Comparison of ENCODE assay signal across 8 mouse cellular contexts in the genomic region with DNA sequence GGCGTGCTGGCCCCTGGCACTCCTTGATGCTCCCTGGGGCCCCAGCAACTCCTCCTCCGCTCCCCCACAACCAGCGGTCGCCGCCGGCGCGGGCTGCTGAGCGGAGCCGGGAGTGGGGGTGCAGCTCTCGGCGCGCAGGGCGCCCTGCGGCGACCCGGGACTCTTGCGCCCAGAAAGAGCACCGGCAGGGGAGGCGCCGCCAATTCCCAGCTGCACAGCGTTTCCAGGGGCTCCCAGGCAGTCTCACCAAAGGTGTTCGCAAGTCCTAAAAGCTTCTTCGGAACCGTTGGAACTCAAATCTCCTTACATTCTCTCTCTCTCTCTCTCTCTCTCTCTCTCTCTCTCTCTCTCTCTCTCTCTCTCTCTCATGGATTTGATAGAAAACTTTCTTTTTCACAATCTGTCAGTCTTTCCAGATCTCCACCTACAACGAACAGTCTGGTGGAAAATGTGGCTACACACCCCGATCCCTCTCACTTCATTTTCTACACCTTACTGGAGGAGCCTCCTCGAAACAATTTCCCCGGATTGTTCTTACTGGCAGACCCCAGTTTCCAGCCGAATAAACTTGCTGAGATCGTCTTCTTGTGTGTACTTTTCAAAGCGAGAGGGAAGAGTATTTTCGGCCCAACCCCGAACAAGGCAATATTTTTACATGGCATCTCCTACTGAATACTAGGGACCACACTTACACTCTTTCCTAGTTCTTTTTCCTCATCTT. TPM values are rescaled to one million over a fixed set of nuclear protein-coding genes. Genes with fewer than 3 reads are reported as not detected.
DNase-seq lines count a peak whose midpoint lies in the region; ATAC-seq and TF ChIP-seq lines count a peak whose summit lies in the region.
"Had no signal": no experiment of that assay in that cellular context is flagged by ENCODE, and none has a peak within 500 bp of the region (broad histone marks: within the 10 kb centered on the region; RNA-seq: fewer than 3 reads in every experiment).

No protein-coding gene starts in this region.

- H3K9ac ChIP-seq in heart, postnatal 0 days (replicated peaks; ENCODE audit: low read depth, low read length), result peak overlapping the region; percentile 42; the same call in 1 of the 2 replicates
- no peak overlapping the region for H3K9ac ChIP-seq in liver, embryonic 14.5 days (replicated peaks)
- H3K9ac ChIP-seq in stomach, embryonic 15.5 days, result no peak overlapping the region

- H3K4me1 ChIP-seq in megakaryocyte, embryonic 14.5 days, result peaks cover 70% of the 10 kb centered on the region
- peaks cover 59% of the 10 kb centered on the region for H3K4me1 ChIP-seq in embryonic facial prominence, embryonic 10.5 days
- 0 out of 2 replicates have a peak, but pooled peaks cover 11% of the 10 kb centered on the region for H3K4me1 ChIP-seq in heart, postnatal 0 days (ENCODE audit: control insufficient read depth, insufficient read depth)
- no peaks in the 10 kb centered on the region for H3K4me1 ChIP-seq in liver, embryonic 14.5 days (replicated peaks; ENCODE audit: control insufficient read depth in 2 of 2, insufficient read depth in 2 of 2, low read length in 1 of 2)
- H3K4me1 ChIP-seq in stomach, embryonic 15.5 days, result peaks cover 32% of the 10 kb centered on the region

- H3K4me3 ChIP-seq in megakaryocyte, embryonic 14.5 days (replicated peaks), result peak overlapping the region; percentile 90
- H3K4me3 ChIP-seq in embryonic facial prominence, embryonic 10.5 days, result peak overlapping the region; percentile 73
- H3K4me3 ChIP-seq in heart, postnatal 0 days (ENCODE audit: low read depth, low read length), result peak overlapping the region; percentile 67
- peak overlapping the region; percentile 2 to 52; a peak in 3 of 4 replicates for H3K4me3 ChIP-seq in liver, embryonic 14.5 days (ENCODE audit: insufficient read depth in 1 of 2, low read depth in 2 of 2, low read length in 2 of 2)
- H3K4me3 ChIP-seq in stomach, embryonic 15.5 days (replicated peaks), result peak overlapping the region; percentile 50

- H3K27me3 ChIP-seq in megakaryocyte, embryonic 14.5 days (replicated peaks), result peaks cover 95% of the 10 kb centered on the region
- H3K27me3 ChIP-seq in embryonic facial prominence, embryonic 10.5 days (replicated peaks; ENCODE audit: low read depth, poor library complexity, severe bottlenecking), result peaks cover 100% of the 10 kb centered on the region
- peaks cover 87% of the 10 kb centered on the region for H3K27me3 ChIP-seq in heart, postnatal 0 days (ENCODE audit: control insufficient read depth, insufficient read depth, low read length)
- peaks cover 98% of the 10 kb centered on the region for H3K27me3 ChIP-seq in liver, embryonic 14.5 days (ENCODE audit: control insufficient read depth, insufficient read depth, low read length)
- H3K27me3 ChIP-seq in stomach, embryonic 15.5 days (replicated peaks), result peaks cover 81% of the 10 kb centered on the region

- DNase-seq in embryonic facial prominence, embryonic 10.5 days (ENCODE audit: low spot score), result no peak
- DNase-seq in heart, postnatal 0 days (ENCODE audit: low spot score), result no peak
- no peak for DNase-seq in liver, embryonic 14.5 days (ENCODE audit: low read depth in 3 of 3, low spot score in 3 of 3)
- DNase-seq in natural killer cell, adult 2 months (ENCODE audit: low spot score in 2 of 2), result no peak

- no peak for TF ChIP-seq CTCF in heart, postnatal 0 days (IDR thresholded peaks at IDR 0.05; ENCODE audit: low read depth)
- TF ChIP-seq CTCF in liver, embryonic 14.5 days (IDR thresholded peaks at IDR 0.05; ENCODE audit: low read depth), result no peak

- H3K27ac ChIP-seq in embryonic facial prominence, embryonic 10.5 days (replicated peaks), result peak overlapping the region; percentile 85
- no peak overlapping the region for H3K27ac ChIP-seq in heart, postnatal 0 days (ENCODE audit: low read depth)
- no peak overlapping the region for H3K27ac ChIP-seq in liver, embryonic 14.5 days
- H3K27ac ChIP-seq in stomach, embryonic 15.5 days, result no peak overlapping the region
- H3K27ac ChIP-seq: macrophage had no signal

- no peaks in the 10 kb centered on the region for H3K36me3 ChIP-seq in megakaryocyte, embryonic 14.5 days (replicated peaks; ENCODE audit: low read length)
- H3K36me3 ChIP-seq in embryonic facial prominence, embryonic 10.5 days (replicated peaks), result no peaks in the 10 kb centered on the region
- peaks cover 20% of the 10 kb centered on the region for H3K36me3 ChIP-seq in heart, postnatal 0 days (replicated peaks; ENCODE audit: control insufficient read depth, insufficient read depth, low read length)
- H3K36me3 ChIP-seq in liver, embryonic 14.5 days (replicated peaks; ENCODE audit: control insufficient read depth, insufficient read depth, low read depth), result no peaks in the 10 kb centered on the region
- no peaks in the 10 kb centered on the region for H3K36me3 ChIP-seq in stomach, embryonic 15.5 days

- WGBS in embryonic facial prominence, embryonic 10.5 days, result under 1% methylated on average over 34 of the region's 34 CpGs
- WGBS in heart, postnatal 0 days, result 1% methylated on average over 34 of the region's 34 CpGs
- under 1% methylated on average over 34 of the region's 34 CpGs for WGBS in liver, embryonic 14.5 days (ENCODE audit: insufficient replicate concordance)
- under 1% methylated on average over 34 of the region's 34 CpGs for WGBS in stomach, embryonic 15.5 days

- H3K4me2 ChIP-seq in heart, postnatal 0 days (ENCODE audit: low read depth, low read length), result peak overlapping the region; percentile 98
- peak overlapping the region; percentile 58 for H3K4me2 ChIP-seq in liver, embryonic 14.5 days (ENCODE audit: low read depth)
- peak overlapping the region; percentile 93 for H3K4me2 ChIP-seq in stomach, embryonic 15.5 days

- TF ChIP-seq EP300 in heart, postnatal 0 days (IDR thresholded peaks at IDR 0.05; ENCODE audit: low read depth), result no peak
- no peak for TF ChIP-seq EP300 in liver, embryonic 14.5 days (IDR thresholded peaks at IDR 0.05; ENCODE audit: low read depth)

- no peaks in the 10 kb centered on the region for H3K9me3 ChIP-seq in megakaryocyte, embryonic 14.5 days
- no peaks in the 10 kb centered on the region for H3K9me3 ChIP-seq in embryonic facial prominence, embryonic 10.5 days
- no peaks in the 10 kb centered on the region for H3K9me3 ChIP-seq in heart, postnatal 0 days (replicated peaks; ENCODE audit: control insufficient read depth, low read length)
- H3K9me3 ChIP-seq in liver, embryonic 14.5 days (ENCODE audit: control insufficient read depth, low read length), result no peaks in the 10 kb centered on the region
- no peaks in the 10 kb centered on the region for H3K9me3 ChIP-seq in stomach, embryonic 15.5 days

- no peak for ATAC-seq in megakaryocyte, adult 5-6 weeks (ENCODE audit: poor library complexity, severe bottlenecking)
- ATAC-seq in heart, postnatal 0 days (ENCODE audit: insufficient read depth, low read depth), result no peak
- ATAC-seq in liver, embryonic 14.5 days (ENCODE audit: insufficient read depth), result no peak
- no peak for ATAC-seq in stomach, embryonic 15.5 days (ENCODE audit: insufficient read depth, low FRiP score, low read depth)

RNA-seq across cellular contexts. Expression of gene Otx1, which starts 0.5 kb away (rescaled TPM):
- polyA plus RNA-seq in megakaryocyte, embryonic 14.5 days (2012; ENCODE audit: insufficient read depth, low replicate concordance), result not detected in 2 replicates
- total RNA-seq in megakaryocyte, adult 5-6 weeks (2015), result not detected in 2 replicates
- not detected in 2 replicates for total RNA-seq in megakaryocyte, adult 5-6 weeks (2017)
- polyA plus RNA-seq in embryonic facial prominence, embryonic 10.5 days (2016; fragmentation: Nextera tagmentation; extraction: Ambion mirVana), result 7.3 and 7.6 TPM in 2 replicates
- total RNA-seq in heart, postnatal 0 days (2014; rRNA removed; ENCODE audit: low replicate concordance), result not detected in 2 replicates
- 0.04 and 0.05 TPM in 2 replicates for polyA plus RNA-seq in heart, postnatal 0 days (2015; fragmentation: Nextera tagmentation; extraction: Ambion mirVana)
- polyA plus RNA-seq in liver, embryonic 14.5 days (2012; rRNA removed), result 0.08 TPM in 1 of 2 replicates, not detected in the other
- not detected in 2 replicates for polyA plus RNA-seq in liver, embryonic 14.5 days (2014; fragmentation: Nextera tagmentation; extraction: Ambion mirVana)
- polyA plus RNA-seq in stomach, embryonic 15.5 days (2015; fragmentation: Nextera tagmentation; extraction: Ambion mirVana), result 0.06 and 0.09 TPM in 2 replicates
- polyA plus RNA-seq: macrophage had no signal

Comparison
In these comparisons a context has a peak if more than half of its experiments do, and no peak if none do; other contexts are left out.
1. H3K4me3 ChIP-seq: peak in every context shown above with its lines; median percentile 90 in megakaryocyte, embryonic 14.5 days; 73 in embryonic facial prominence, embryonic 10.5 days; 67 in heart, postnatal 0 days; 50 in stomach, embryonic 15.5 days; 27 in liver, embryonic 14.5 days.